Mouse (Mus musculus) mature B cell (primary cell): ENCODE measurements around the gene Sec24b.

Experiments
- in situ Hi-C: fragments of 300-500 bp; cut with MboI; formaldehyde crosslinking; loops from 2 replicates; pipeline ENCODE4 v1.14.3; 2019

The Sec24b gene

DNA sequence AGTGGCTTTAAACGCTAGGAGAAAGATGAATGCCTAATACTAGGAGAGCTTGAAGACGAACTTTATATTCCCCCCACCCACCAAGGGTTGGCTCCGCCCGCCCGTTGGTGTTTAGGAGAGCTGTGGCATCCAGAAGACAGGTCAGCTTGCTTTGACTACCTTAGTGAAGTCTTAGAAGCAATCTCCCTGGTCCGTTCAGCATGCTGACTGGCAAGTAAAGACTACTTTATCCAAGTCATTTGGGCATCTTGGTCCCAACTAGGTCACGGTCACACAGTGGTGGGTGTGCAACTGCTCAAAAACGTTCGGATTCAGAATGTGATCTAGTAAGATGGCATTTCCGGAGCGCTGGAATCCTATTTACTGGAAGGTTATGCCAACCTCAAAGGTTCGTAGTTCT, at the start of gene Sec24b:
Gene Sec24b, minus strand, starts transcription at position 273 of the 400 bp plus-strand sequence.
- in situ Hi-C loops = loop anchor here (25.0 kb wide), 1 partner anchor 224 kb away; the partner anchor contains the start of genes Cfi and Gar1

DNA sequence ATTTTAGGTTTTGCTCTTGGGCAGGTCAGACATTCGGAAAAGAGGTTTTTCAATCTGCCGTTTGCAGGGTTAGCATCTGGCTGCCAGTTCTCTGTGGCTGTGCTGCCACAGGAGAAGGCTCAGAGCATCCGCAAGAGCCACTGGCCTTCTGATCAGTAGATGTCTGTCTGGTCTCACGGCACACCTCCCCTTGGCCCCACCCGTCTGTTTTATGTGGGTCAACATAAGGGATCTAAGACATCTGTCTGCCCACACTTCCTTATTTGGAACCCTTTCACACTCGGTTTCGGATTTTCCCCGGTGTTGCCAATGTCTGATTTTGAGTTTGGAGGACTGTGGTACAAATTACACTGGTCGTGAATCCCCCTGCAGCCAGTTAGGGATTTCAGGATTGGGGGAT, 43.1 kb upstream of the Sec24b start:
- in situ Hi-C loops = no loop called here

DNA sequence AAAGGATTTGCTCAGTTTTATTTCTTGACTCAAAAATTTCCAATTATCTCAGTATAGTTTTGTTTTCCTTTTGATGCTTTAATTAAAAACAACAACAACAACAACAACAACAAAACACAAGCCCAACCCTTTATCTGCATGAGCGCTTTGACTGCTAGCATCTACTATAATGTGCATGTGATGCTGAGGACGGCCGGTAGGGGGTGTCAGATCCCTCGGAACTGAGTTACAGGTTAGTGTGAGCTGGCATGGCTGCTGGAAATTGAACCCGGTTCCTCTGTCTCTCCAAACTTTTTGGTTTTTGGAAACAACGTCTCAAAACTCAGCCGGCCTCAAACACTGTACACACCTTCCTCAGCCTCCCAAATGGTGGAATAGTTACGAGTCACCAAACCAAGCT, 42.1 kb upstream of the Sec24b start:
- in situ Hi-C loops = no loop called here

DNA sequence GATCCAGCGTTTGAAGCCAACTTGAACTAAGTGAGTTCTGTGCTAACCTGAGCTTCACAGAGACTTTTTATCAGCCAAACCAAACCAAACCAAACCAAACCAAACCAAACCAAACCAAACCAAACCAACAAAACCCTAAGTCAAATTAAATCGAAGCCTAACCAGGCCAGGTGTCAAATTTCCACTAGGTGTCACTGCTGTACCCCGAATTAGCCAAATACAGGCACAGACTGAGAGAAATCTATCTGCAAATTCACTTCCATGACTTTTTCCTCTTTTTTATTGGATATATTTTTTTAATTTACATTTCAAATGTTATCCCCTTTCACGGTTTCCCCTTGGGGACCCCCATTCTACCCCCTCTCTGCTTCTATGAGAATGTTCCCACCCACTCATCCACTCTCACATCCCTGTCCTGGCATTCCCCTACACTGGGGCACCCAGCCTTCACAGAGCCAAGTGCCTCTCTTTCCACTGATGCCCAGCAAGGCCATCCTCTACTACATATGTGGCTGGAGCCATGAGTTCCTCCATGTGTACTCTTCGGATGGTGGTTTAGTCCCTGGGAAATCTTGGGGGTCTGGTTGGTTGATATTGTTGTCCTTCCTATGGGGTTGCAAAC, 33.9 kb upstream of the Sec24b start:
- in situ Hi-C loops = loop anchor here (25.0 kb wide), 1 partner anchor 592 kb away; no protein-coding TSS in a partner anchor

DNA sequence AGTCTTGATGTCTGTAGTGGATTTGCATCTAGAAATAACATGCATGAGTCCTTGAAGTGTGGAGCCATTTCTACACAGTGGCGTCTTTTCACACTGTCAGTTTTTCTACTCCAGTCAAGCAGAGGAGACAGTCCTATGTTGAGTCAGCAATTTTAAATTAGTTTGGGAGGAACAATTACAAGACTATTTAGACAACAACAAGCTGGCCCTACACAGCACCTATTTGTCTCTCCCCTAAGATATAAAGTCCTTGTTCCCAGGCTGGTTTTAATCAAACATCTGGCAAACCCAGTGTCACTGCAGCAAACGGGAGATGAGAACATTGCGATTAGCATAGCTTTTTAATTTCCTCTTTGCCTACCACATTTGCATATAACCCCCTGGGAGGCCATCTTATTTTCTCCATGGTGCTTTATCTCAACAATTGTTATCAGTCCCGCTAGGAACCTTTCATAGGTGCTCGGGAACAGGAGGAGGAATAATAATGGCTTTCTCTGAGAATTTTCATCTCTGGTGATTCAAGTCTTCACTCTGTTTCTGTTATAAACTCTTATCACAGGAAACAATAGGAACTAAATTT, 32.9 kb upstream of the Sec24b start:
- in situ Hi-C loops = loop anchor here (25.0 kb wide), 1 partner anchor 593 kb away; no protein-coding TSS in a partner anchor

DNA sequence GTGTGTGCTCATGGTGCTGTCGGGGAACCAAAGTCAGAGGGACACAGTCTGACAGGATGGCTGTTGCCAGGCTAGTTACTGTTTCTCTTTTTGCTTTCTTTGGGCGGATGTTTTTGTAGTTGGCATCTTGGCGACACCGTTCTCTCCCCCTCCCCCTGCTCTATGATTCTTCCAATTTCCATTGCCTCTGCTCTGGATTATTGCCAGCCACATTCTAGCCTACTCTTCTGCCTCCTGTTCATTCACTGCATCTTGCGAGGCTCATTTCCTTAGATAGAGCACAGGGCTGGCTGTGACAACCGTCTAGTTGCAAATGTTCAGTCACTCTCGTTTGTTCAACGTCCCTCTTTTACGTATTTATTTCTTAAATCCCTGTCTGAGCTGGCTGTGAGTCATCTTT, 29.1 kb upstream of the Sec24b start:
- in situ Hi-C loops = loop anchor here (25.0 kb wide), 1 partner anchor 597 kb away; no protein-coding TSS in a partner anchor

DNA sequence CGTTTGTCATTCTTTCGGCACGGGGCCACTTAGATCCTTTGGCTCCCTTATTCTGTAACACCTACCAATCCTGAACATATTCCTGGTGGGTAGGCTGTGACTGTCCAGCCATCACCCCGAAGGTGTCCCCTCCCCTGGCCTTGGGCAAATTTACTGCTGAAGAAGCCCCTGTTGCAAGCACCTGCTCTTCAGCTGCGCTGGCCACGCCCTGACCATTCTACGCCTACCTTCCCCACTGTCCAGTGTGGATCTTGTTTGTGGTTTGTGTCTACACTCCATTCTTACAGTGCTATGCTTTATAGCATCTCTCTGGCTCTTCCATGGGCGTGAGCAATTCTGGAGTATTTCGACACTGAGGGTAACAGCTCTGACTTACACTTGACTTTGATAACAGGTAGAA, 27.3 kb upstream of the Sec24b start:
- in situ Hi-C loops = loop anchor here (25.0 kb wide), 1 partner anchor 599 kb away; no protein-coding TSS in a partner anchor

DNA sequence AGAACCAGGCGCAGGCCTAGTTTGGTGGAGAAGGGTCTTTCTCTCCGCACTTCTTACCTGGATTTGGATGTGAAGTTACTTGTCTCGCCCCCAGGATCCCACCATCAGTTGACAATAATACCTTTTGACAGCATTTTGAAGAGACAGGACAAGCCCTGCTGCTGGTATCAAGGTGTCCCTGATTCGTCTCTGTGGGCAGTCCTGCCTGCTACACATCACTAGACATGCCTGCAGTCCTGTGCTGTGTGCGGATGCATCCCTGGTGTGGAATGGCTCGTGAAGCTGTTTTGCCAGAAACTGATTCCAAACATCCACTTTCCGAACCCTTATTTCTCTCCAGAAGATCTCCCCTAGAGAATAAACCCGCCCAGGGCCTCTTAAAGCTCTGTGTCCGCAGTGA, 26.1 kb upstream of the Sec24b start:
- in situ Hi-C loops = loop anchor here (25.0 kb wide), 1 partner anchor 600 kb away; no protein-coding TSS in a partner anchor

DNA sequence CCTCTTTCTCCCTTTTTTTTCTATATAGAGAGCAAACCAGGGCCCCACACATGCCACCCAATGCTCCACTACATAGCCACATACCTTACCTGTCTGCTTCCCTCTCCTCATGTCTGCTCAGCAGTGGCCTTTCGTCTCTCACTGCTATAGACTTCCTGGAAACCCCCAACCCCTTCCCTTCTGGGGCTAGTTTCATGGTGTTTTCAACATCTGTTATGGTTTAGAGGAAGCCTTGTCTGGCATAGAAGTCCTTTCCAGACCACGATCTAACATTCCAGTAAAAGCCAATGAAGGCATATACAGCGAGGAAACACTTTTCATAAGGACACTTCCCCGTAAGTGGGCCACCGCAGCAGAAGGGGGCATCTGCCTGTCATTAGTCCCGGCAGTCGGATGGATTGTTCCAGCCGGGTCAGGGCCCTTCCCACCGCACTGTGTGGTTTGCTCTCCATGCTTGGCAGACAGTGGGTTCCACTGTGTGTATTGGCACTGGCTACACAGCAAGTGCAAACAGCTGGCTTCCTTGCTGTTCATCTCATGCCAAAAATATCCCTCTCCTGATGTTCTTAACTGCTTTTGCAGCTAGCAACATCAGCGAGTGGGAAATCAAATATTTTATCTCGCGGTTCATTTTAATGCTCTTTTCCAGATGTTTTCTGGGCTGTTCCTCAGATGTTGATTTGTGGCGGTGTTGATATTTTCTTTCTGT, 25.2 kb upstream of the Sec24b start:
- in situ Hi-C loops = loop anchor here (25.0 kb wide), 1 partner anchor 601 kb away; no protein-coding TSS in a partner anchor

DNA sequence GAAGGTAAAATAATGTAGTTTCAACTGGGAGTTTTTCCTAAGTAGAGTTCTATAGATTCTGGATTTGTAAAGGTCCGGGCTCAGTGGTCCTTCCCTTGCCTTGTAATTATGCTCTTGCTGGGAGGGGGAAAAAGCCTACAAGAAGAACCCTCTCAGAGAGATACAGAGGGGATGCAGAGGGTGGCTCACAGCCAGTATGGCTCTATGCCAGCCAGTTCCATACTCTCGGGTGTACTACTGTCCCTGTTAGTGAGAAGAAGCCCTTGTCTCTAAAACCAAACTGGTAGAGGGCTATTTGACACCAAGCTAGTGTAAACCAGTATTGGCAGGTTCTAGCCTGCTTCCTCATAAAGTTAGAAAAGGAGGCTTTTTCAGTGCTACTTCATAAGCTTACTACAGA, 22.0 kb upstream of the Sec24b start:
- in situ Hi-C loops = loop anchor here (25.0 kb wide), 1 partner anchor 604 kb away; no protein-coding TSS in a partner anchor

DNA sequence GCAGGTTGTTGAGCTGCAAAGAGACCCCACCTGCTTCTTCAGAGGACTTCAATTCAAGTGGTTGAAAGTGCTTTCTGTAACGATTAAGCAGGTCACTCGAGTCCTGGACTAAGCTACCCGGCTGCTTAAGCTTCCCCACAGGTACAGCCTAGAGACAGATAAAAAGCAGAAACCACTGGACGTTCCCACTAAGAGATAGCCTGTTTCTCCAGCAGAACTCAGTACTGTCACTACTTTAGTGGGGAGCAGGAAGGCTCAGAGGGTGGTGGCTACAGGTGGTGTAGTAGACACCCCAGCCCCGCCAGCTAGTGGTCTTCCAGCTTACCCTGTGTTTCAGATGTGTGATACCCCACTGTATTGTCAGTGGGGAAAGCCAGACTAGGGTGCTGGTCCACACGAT, 19.3 kb upstream of the Sec24b start:
- in situ Hi-C loops = loop anchor here (25.0 kb wide), 1 partner anchor 607 kb away; no protein-coding TSS in a partner anchor

DNA sequence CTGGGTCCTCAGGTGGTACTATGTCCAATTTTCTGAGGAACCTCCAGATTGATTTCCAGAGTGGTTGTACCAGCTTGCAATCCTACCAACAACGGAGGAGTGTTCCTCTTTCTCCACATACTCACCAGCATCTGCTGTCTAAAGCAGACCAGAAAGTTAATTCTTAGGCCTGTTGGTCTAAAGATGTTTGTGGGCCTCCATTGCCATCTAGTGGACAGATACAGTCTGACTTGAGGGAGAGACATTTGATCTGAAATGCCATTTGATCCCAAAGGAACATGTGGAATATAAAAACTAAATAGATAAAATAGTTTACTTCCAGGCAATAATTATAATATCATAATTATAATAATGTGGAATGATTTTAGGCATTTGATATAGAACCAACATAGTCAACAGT, 18.4 kb upstream of the Sec24b start:
- in situ Hi-C loops = loop anchor here (25.0 kb wide), 1 partner anchor 608 kb away; no protein-coding TSS in a partner anchor

DNA sequence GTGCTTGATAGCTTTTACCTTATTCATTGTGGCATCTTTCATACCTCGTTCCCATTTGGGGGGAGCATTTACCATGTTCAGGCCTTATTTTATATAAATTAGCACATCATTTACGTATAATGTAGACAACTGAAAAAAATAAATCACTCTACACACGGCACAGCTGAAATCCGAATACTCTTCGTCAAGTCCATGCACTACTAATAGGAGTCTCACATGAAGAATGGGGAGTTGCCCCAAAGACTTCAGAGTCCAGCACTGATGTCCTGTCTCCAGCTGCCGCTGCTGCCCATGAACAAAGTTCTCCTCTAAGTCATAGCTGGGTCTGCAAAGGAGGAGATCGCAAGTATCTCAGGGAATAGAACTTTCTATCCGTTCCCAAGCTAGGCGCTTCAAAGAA, 15.9 kb upstream of the Sec24b start:
- in situ Hi-C loops = loop anchor here (25.0 kb wide), 1 partner anchor 610 kb away; no protein-coding TSS in a partner anchor

DNA sequence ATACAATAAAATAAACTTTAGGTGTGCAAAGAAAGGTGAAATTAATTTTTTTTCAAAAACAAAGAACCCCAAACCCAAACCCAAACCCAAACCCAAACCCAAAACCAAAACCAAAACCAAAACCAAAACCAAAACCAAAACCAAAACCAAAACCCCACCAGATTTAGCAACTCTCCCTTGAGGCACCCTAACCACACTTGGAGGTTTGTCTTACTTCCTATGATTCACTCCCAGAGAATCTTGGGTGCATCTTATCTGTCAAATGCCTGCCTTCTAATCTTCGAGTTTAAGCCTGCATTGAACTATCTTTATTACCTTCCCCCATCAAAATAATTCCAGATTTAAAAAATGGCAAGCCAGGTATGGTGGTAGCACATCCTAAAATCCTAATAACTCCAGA, 14.4 kb upstream of the Sec24b start:
- in situ Hi-C loops = loop anchor here (25.0 kb wide), 1 partner anchor 612 kb away; no protein-coding TSS in a partner anchor

DNA sequence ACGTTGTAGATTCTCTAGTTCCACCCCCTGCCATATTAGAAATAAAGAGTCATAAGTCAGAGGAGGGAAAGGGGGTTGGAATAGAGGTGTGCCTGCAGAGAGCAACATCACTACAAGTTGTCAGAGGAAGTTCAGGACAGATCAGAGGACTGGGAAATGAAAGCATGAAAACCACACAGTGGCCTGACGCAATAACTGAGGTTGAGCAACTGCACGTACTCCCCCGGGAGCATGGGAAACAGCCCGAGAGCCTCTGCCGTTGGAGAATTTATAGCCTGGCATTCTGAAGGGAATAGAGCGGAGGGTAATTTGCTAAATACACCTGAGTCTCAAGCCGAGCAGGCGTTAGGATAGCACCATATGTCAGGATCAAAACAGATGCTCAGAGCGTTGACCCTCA, 11.7 kb upstream of the Sec24b start:
- in situ Hi-C loops = loop anchor here (25.0 kb wide), 1 partner anchor 236 kb away; the partner anchor contains the start of genes Cfi and Gar1

DNA sequence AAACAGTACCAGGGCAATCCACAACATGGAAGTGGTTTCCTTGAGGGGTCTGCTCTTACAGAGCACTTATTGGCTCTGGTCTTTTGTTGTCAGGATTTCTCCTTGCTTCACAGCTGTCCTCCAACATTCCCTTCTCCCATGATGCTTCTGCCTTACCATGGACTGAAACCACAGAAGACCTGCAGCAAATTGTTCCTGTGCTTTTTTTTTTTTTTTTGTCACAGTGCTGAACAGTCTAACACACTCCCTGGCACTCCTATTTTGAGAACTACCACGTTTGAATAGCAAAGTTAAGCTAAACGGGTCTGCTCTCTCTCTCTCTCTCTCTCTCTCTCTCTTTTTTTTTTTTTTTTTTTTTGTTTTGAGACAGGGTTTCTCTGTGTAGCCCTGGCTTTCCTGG, 10.6 kb upstream of the Sec24b start:
- in situ Hi-C loops = loop anchor here (25.0 kb wide), 1 partner anchor 235 kb away; the partner anchor contains the start of genes Cfi and Gar1

DNA sequence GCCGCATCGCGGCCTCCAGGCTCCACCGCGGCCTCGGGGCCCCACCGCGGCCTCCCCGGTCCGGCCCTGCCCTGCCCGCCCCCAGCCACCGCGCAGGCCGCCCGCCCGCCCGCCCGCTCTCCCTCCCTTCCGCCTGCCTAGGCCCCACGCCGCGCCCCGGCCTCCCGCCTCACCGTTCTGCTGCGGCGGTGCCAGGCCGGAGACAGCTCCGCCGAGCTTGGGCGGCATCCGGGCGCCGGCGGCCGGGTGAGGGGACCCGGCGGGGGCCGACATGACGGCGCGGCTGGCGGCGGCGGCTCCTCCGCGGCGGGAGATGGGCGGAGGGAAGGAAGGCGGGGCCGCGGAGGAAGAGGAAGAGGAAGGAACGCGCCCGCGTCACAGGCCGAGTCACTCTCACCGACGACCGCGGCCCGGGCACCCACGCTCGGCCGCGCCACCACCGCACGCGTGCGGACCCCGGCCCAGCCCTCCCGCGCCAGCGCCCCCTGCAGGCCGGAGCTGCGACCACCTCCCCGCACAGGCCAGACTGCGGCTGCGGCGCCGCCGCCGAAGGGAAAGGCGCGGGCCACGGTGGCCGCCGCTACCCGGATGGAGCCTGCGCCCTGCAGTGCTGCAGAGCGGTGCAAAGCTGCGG, 840 bp downstream of the Sec24b start:
- in situ Hi-C loops = loop anchor here (25.0 kb wide), 1 partner anchor 223 kb away; the partner anchor contains the start of genes Cfi and Gar1

DNA sequence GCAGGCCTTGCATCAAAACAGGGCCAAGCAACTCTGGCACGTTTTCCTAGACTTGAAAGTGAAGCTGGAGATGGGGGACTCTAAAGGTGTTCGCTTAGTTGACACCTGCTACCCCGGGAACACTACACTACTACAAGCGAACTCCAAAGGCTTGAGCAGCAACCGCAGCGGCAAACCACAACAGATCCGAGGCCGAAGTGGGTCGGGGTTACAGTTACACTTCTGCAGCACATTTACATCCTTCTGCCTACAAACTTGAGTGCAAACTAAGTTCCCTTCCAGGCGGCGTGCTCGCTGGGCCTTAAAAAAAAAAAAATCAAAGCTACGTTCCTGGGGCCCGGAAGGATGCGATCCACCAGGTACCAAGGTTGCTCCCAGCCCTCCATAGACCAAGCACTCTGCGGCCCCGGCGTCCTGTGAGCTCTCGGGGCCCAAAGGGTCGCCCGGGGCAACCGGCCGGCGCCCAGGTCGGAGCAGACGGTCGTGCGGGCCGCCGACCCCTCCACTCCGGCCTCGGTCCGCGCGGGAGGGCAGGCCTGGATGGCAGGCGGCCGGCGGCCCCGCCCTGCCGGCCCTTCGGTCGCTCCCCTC, 1.5 kb downstream of the Sec24b start:
- in situ Hi-C loops = loop anchor here (25.0 kb wide), 1 partner anchor 223 kb away; the partner anchor contains the start of genes Cfi and Gar1

DNA sequence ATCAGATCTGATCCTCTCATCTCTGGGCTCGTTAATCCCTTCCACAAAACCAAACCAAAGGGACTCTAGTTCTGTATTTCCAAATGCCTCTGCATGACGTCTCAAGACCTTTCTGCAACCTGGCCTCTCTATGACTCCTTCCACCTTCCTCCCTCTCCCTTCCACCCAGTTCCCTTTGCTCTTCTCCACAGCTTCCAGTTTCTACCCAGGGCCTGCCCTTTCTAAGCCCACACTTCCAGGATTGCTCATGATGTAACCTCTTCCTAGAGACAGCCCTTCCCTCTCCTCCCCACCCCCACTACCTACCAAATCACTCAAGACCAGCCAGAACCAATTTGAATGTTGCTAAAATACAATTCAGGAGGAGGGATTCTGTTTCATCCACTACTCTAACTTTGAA, 2.9 kb downstream of the Sec24b start:
- in situ Hi-C loops = loop anchor here (25.0 kb wide), 1 partner anchor 221 kb away; the partner anchor contains the start of genes Cfi and Gar1

DNA sequence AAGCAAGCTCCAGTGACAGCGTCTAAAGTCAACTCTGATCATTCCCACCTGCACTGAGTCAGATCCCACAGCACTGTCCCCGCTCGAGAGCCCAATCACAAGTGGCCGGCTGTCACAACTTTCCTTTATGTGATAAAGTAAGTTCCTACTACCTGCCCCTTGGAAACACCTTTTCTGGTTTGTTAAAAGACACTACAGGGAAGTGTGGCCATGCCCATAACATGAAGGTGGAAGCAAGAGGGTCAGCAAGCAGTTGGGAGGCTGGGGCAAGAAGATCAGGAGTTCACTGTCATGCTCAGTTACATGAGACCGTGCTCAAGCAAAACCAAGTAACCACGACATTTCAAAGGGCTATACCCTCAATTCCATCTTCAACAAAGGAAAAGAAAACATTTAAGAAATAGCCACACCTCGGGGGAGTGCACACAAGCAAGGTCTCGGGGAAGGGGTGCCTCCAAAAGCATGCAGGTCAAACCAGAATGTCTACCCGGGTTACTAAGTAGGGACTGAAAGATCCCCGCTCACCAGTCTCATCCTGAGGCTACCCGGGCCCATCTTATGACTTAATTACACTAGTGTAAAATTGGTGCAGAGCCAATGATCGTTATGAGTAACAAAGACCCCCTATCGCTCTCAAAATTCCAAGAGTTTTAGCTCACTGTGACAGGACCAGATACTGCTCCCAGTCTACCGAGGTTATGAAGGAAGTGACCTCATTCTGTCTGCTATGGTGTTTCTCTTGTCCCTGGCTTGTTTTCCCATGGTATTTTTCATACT, 3.6 kb downstream of the Sec24b start:
- in situ Hi-C loops = loop anchor here (25.0 kb wide), 1 partner anchor 220 kb away; the partner anchor contains the start of genes Cfi and Gar1
